Mouse (Mus musculus) MEL (cell line): ENCODE measurements around the gene Kcng4. TPM values are rescaled to one million over a fixed set of nuclear protein-coding genes. Genes with fewer than 3 reads are reported as not detected.

Experiments
- DNase-seq: peaks from one replicate; pipeline ENCODE4 v3.0.0; 2011; ENCODE audit warnings: low read depth, low spot score
- H3K27ac ChIP-seq: 2 replicates; pipeline ENCODE4 v1.5.1; 2012; ENCODE audit warnings: low read depth, mild to moderate bottlenecking, control low read depth, low read length, moderate library complexity; ENCODE audit not compliant: control insufficient read depth
- H3K27me3 ChIP-seq, 2 experiments: fragments of 150-350 bp in 1 of 2; sonication (generic) in 1 of 2; 2 replicates each; pipeline ENCODE4 v1.6.1; 2012; ENCODE audit warnings: low read length in 2 of 2, mild to moderate bottlenecking in 2 of 2, improper control_type of control experiment in 1 of 2, moderate library complexity in 1 of 2; ENCODE audit not compliant: insufficient read depth in 2 of 2, control insufficient read depth in 1 of 2
- H3K36me3 ChIP-seq, 2 experiments: 2 replicates each; pipeline ENCODE4 v1.6.1; 2012 to 2014; ENCODE audit warnings: low read length in 2 of 2, improper control_type of control experiment in 1 of 2, inconsistent platforms in 1 of 2, mild to moderate bottlenecking in 1 of 2; ENCODE audit not compliant: insufficient read depth in 2 of 2, control insufficient read depth in 1 of 2
- H3K4me1 ChIP-seq, 2 experiments: fragments of 150-350 bp in 1 of 2; sonication (generic) in 1 of 2; 2 replicates each; pipeline ENCODE4 v1.6.1; 2012; ENCODE audit warnings: low read length in 2 of 2, improper control_type of control experiment in 1 of 2, mild to moderate bottlenecking in 1 of 2; ENCODE audit not compliant: insufficient read depth in 2 of 2, control insufficient read depth in 1 of 2
- H3K4me3 ChIP-seq, 2 experiments: fragments of 150-350 bp in 1 of 2; sonication (generic) in 1 of 2; 2 replicates each; pipeline ENCODE4 v1.5.1; 2012; ENCODE audit warnings: low read depth in 2 of 2, low read length in 2 of 2, mild to moderate bottlenecking in 2 of 2, moderate library complexity in 2 of 2, control low read depth in 1 of 2, improper control_type of control experiment in 1 of 2; ENCODE audit not compliant: control insufficient read depth in 1 of 2, insufficient read depth in 1 of 2
- H3K79me2 ChIP-seq: 2 replicates; pipeline ENCODE4 v1.6.1; 2012; ENCODE audit warnings: mild to moderate bottlenecking, low read length, moderate library complexity; ENCODE audit not compliant: control insufficient read depth, poor library complexity, insufficient read depth
- H3K9ac ChIP-seq: 2 replicates; pipeline ENCODE4 v1.6.1; 2012; ENCODE audit warnings: low read depth, mild to moderate bottlenecking, control low read depth, low read length, moderate library complexity; ENCODE audit not compliant: control insufficient read depth, poor library complexity, severe bottlenecking
- H3K9me3 ChIP-seq: fragments of 150-350 bp; sonication (generic); replicated peaks from 2 replicates; pipeline ENCODE4 v1.6.1; 2012; ENCODE audit warnings: mild to moderate bottlenecking, low read length, improper control_type of control experiment, moderate library complexity; ENCODE audit not compliant: insufficient read depth
- BHLHE40 ChIP-seq: IDR thresholded peaks from 2 replicates; pipeline ENCODE4 v1.6.1; 2012; ENCODE audit warnings: low read depth, mild to moderate bottlenecking, inconsistent platforms, low read length, improper control_type of control experiment, borderline replicate concordance
- CHD2 ChIP-seq: IDR thresholded peaks from 2 replicates; pipeline ENCODE4 v1.6.1; 2011; ENCODE audit warnings: low read length, improper control_type of control experiment
- E2F4 ChIP-seq: IDR thresholded peaks from 2 replicates; pipeline ENCODE4 v1.6.1; 2011; ENCODE audit warnings: low read depth, low read length, improper control_type of control experiment, borderline replicate concordance
- EP300 ChIP-seq, 2 experiments: IDR thresholded peaks; 2 replicates each; pipeline ENCODE4 v1.6.1; 2011; ENCODE audit warnings: improper control_type of control experiment in 2 of 2, low read length in 2 of 2, low read depth in 1 of 2, mild to moderate bottlenecking in 1 of 2
- ETS1 ChIP-seq: IDR thresholded peaks from 2 replicates; pipeline ENCODE4 v1.6.1; 2012; ENCODE audit warnings: low read depth, mild to moderate bottlenecking, inconsistent platforms, low read length, improper control_type of control experiment, moderate library complexity
- GATA1 ChIP-seq: IDR thresholded peaks from 2 replicates; pipeline ENCODE4 v1.6.1; 2011; ENCODE audit warnings: low read depth, low read length, improper control_type of control experiment
- HCFC1 ChIP-seq: IDR thresholded peaks from 2 replicates; pipeline ENCODE4 v1.6.1; 2012; ENCODE audit warnings: low read depth, mild to moderate bottlenecking, inconsistent platforms, low read length, improper control_type of control experiment, moderate library complexity
- KAT2A ChIP-seq: conservative IDR thresholded peaks from 2 replicates; pipeline ENCODE4 v1.6.1; 2012; ENCODE audit warnings: low read depth, low read length, improper control_type of control experiment, inconsistent platforms
- MAX ChIP-seq: IDR thresholded peaks from 2 replicates; pipeline ENCODE4 v1.6.1; 2011; ENCODE audit warnings: low read length, improper control_type of control experiment
- MAZ ChIP-seq: IDR thresholded peaks from 2 replicates; pipeline ENCODE4 v1.6.1; 2012; ENCODE audit warnings: low read depth, mild to moderate bottlenecking, inconsistent platforms, low read length, improper control_type of control experiment
- MEF2A ChIP-seq: IDR thresholded peaks from 2 replicates; pipeline ENCODE4 v1.6.1; 2014; ENCODE audit warnings: low read depth, mild to moderate bottlenecking, inconsistent platforms, low read length, improper control_type of control experiment; ENCODE audit not compliant: poor library complexity, insufficient replicate concordance, severe bottlenecking; ENCODE audit errors: extremely low read depth
- MYB ChIP-seq: IDR thresholded peaks from 2 replicates; pipeline ENCODE4 v1.6.1; 2011; ENCODE audit warnings: mild to moderate bottlenecking, low read depth, low read length, improper control_type of control experiment
- MYC ChIP-seq: IDR thresholded peaks from 2 replicates; pipeline ENCODE4 v1.6.1; 2011; ENCODE audit warnings: low read depth, mild to moderate bottlenecking, low read length, improper control_type of control experiment, moderate library complexity
- NELFE ChIP-seq: IDR thresholded peaks from 2 replicates; pipeline ENCODE4 v1.6.1; 2011; ENCODE audit warnings: low read depth, low read length, improper control_type of control experiment
- POLR2A ChIP-seq, 2 experiments: IDR thresholded peaks; 2 replicates each; pipeline ENCODE4 v1.6.1; 2011 to 2012; ENCODE audit warnings: low read length in 2 of 2, mild to moderate bottlenecking in 2 of 2, control low read depth in 1 of 2, improper control_type of control experiment in 1 of 2, low read depth in 1 of 2, moderate library complexity in 1 of 2; ENCODE audit not compliant: control insufficient read depth in 1 of 2, insufficient read depth in 1 of 2, poor library complexity in 1 of 2
- POLR2AphosphoS2 ChIP-seq: IDR thresholded peaks from 2 replicates; pipeline ENCODE4 v1.6.1; 2011; ENCODE audit warnings: low read length, improper control_type of control experiment
- RAD21 ChIP-seq: IDR thresholded peaks from 2 replicates; pipeline ENCODE4 v1.6.1; 2011; ENCODE audit warnings: mild to moderate bottlenecking, low read depth, low read length, improper control_type of control experiment
- TBP ChIP-seq: IDR thresholded peaks from 2 replicates; pipeline ENCODE4 v1.8.0; 2011; ENCODE audit warnings: low read depth, low read length, improper control_type of control experiment
- USF1 ChIP-seq: IDR thresholded peaks from 2 replicates; pipeline ENCODE4 v1.6.1; 2014; ENCODE audit warnings: low read depth, mild to moderate bottlenecking, inconsistent platforms, low read length, improper control_type of control experiment, moderate library complexity
- ZC3H11A ChIP-seq: IDR thresholded peaks from 2 replicates; pipeline ENCODE4 v1.6.1; 2012; ENCODE audit warnings: low read depth, mild to moderate bottlenecking, inconsistent platforms, low read length, improper control_type of control experiment
- ZKSCAN1 ChIP-seq: IDR thresholded peaks from 2 replicates; pipeline ENCODE4 v1.6.1; 2012; ENCODE audit warnings: low read depth, mild to moderate bottlenecking, inconsistent platforms, low read length, improper control_type of control experiment, moderate library complexity
- ZNF384 ChIP-seq: IDR thresholded peaks from 2 replicates; pipeline ENCODE4 v1.6.1; 2012; ENCODE audit warnings: low read depth, mild to moderate bottlenecking, inconsistent platforms, low read length, improper control_type of control experiment
- polyA plus RNA-seq, 2 experiments: library from polyadenylated mRNA; stranded (reverse) in 1 of 2; unstranded in 1 of 2; fragments of >175 nt in 1 of 2; fragments of >200 nt in 1 of 2; gene quantifications; 2 replicates each; pipeline versions ENCODE4 v1.2.1 to v1.2.4; 2012; ENCODE audit warnings: low replicate concordance in 2 of 2, low read depth in 1 of 2; ENCODE audit not compliant: insufficient read length in 2 of 2, insufficient read depth in 1 of 2, missing spikeins in 1 of 2
- total RNA-seq: library from RNA; depleted of rRNA; stranded (reverse); fragments of 300-350 nt; gene quantifications from 2 replicates; pipeline ENCODE4 v1.2.3, GENCODE M21; 2012

Gene Kcng4
- total and polyA plus RNA-seq, 3 experiments = not detected

GRCm38 (mm10) chr8:119627613-119628359, 7.7 kb downstream of the Kcng4 start:
- no peaks in the 10 kb centered on the region for H3K79me2 ChIP-seq
- H3K27ac ChIP-seq = no peak overlapping the region
- H3K4me1 ChIP-seq = no peaks in the 10 kb centered on the region; a peak in 1 of 4 replicates
- H3K27me3 ChIP-seq = peaks cover 0 to 2% of the 10 kb centered on the region in 2 experiments; a peak in 1 of 4 replicates
- no peaks in the 10 kb centered on the region for H3K36me3 ChIP-seq
- no peaks in the 10 kb centered on the region for H3K9me3 ChIP-seq
- TF ChIP-seq USF1 = no peak
- TF ChIP-seq CHD2 = no peak
- TF ChIP-seq ZNF384 = no peak
- TF ChIP-seq ZC3H11A = no peak
- TF ChIP-seq ZKSCAN1 = no peak
- TF ChIP-seq MYB = no peak
- TF ChIP-seq BHLHE40 = no peak
- TF ChIP-seq ETS1 = no peak
- TF ChIP-seq EP300 (IDR thresholded peaks at IDR 0.05; ENCODE audit: low read depth in 1 of 2, low read length in 2 of 2) = no peak
- no peak for TF ChIP-seq POLR2AphosphoS2
- TF ChIP-seq POLR2A (IDR thresholded peaks at IDR 0.05; ENCODE audit: control insufficient read depth in 1 of 2, insufficient read depth in 1 of 2, low read depth in 1 of 2, low read length in 2 of 2, poor library complexity in 1 of 2) = no peak
- TF ChIP-seq GATA1 = no peak
- no peak for TF ChIP-seq MYC
- TF ChIP-seq TBP = no peak
- no peak for TF ChIP-seq MEF2A
- TF ChIP-seq E2F4 = no peak
- no peak overlapping the region for H3K4me3 ChIP-seq
- DNase-seq = no peak
- H3K9ac ChIP-seq = no peak overlapping the region

- no peaks in the 10 kb centered on the region for H3K9me3 ChIP-seq
- no peak overlapping the region for H3K9ac ChIP-seq
- no peak overlapping the region for H3K4me3 ChIP-seq
- H3K4me1 ChIP-seq = no peaks in the 10 kb centered on the region; a peak in 1 of 4 replicates
- H3K27me3 ChIP-seq = peaks cover 0 to 3% of the 10 kb centered on the region in 2 experiments; a peak in 1 of 4 replicates
- H3K36me3 ChIP-seq = no peaks in the 10 kb centered on the region
- no peak for TF ChIP-seq HCFC1
- no peak for TF ChIP-seq POLR2A (IDR thresholded peaks at IDR 0.05; ENCODE audit: control insufficient read depth in 1 of 2, insufficient read depth in 1 of 2, low read depth in 1 of 2, low read length in 2 of 2, poor library complexity in 1 of 2)
- no peak for TF ChIP-seq E2F4
- no peak for TF ChIP-seq TBP
- no peak for TF ChIP-seq RAD21
- TF ChIP-seq MAX = no peak
- TF ChIP-seq GATA1 = peak; percentile 59
- 0 out of 4 replicates have a peak, but pooled peaks of 1 of the 2 experiments have one; percentile 30 for TF ChIP-seq EP300 (IDR thresholded peaks at IDR 0.05; ENCODE audit: low read depth in 1 of 2, low read length in 2 of 2)
- no peak for TF ChIP-seq MEF2A
- TF ChIP-seq NELFE = no peak
- no peak for TF ChIP-seq KAT2A
- no peak for TF ChIP-seq MAZ
- peak; percentile 28 for DNase-seq
- no peak overlapping the region for H3K27ac ChIP-seq
- H3K79me2 ChIP-seq = no peaks in the 10 kb centered on the region
These were observed 8.3 kb downstream of the Kcng4 start for GRCm38 (mm10) chr8:119627199-119627598.
